Mouse (Mus musculus) neutrophil, adult 5-6 weeks (primary cell): ENCODE measurements around the gene Zfp280b. TPM values are rescaled to one million over a fixed set of nuclear protein-coding genes. Genes with fewer than 3 reads are reported as not detected.
"Not testable (repeated sequence)": the region's sequence is repeated elsewhere in the genome, so short reads cannot be mapped to it uniquely, and the experiment has no call there.

Experiments
- ATAC-seq: fragments of 151-379, 151-347 bp; 2 replicates; pipeline ENCODE4 v1.8.0; 2017; ENCODE audit warnings: mild to moderate bottlenecking, moderate TSS enrichment; ENCODE audit not compliant: insufficient number of reproducible peaks, poor library complexity, low FRiP score, severe bottlenecking; ENCODE audit errors: extremely low read depth
- total RNA-seq: library from RNA; stranded (forward); fragments of 200-1000 nt; gene quantifications from 2 replicates; pipeline ENCODE4 v1.2.3, GENCODE M21; 2017

Gene Zfp280b
- 6.1 and 10.6 TPM in 2 replicates for total RNA-seq

- ATAC-seq, result peak; percentile 98
These were observed at the start of gene Zfp280b for GRCm38 (mm10) chr10:76032402-76033118. TSS of gene Zfp280b (plus strand) at chr10:76032650.

GRCm38 (mm10) chr10:75990430-75991042 lies 41.9 kb upstream of the Zfp280b start:
- no peak for ATAC-seq

- ATAC-seq, result no peak
These were observed 38.7 kb upstream of the Zfp280b start for GRCm38 (mm10) chr10:75993616-75994240.

- not testable (repeated sequence) for ATAC-seq
These were observed 37.8 kb upstream of the Zfp280b start for GRCm38 (mm10) chr10:75994531-75995210.

GRCm38 (mm10) chr10:75995463-75995862 lies 37.0 kb upstream of the Zfp280b start:
- no peak for ATAC-seq

- no peak for ATAC-seq
These were observed 36.1 kb upstream of the Zfp280b start for GRCm38 (mm10) chr10:75996315-75996714.

- ATAC-seq, result no peak
These were observed 31.3 kb upstream of the Zfp280b start for GRCm38 (mm10) chr10:76001160-76001559.

GRCm38 (mm10) chr10:76002101-76002521 lies 30.3 kb upstream of the Zfp280b start:
- ATAC-seq, result no peak

GRCm38 (mm10) chr10:76002615-76003014 lies 29.8 kb upstream of the Zfp280b start:
- no peak for ATAC-seq

- no peak for ATAC-seq
These were observed 29.2 kb upstream of the Zfp280b start for GRCm38 (mm10) chr10:76003221-76003620.

- ATAC-seq, result no peak
These were observed 26.1 kb upstream of the Zfp280b start for GRCm38 (mm10) chr10:76006385-76006784.

GRCm38 (mm10) chr10:76009812-76010211 lies 22.6 kb upstream of the Zfp280b start:
- ATAC-seq, result no peak

GRCm38 (mm10) chr10:76012922-76013321 lies 19.5 kb upstream of the Zfp280b start:
- no peak for ATAC-seq

GRCm38 (mm10) chr10:76016886-76017285 lies 15.6 kb upstream of the Zfp280b start:
- no peak for ATAC-seq

GRCm38 (mm10) chr10:76021728-76022127 lies 10.7 kb upstream of the Zfp280b start:
- no peak for ATAC-seq

GRCm38 (mm10) chr10:76023921-76024320 lies 8.5 kb upstream of the Zfp280b start:
- no peak for ATAC-seq

GRCm38 (mm10) chr10:76025470-76026190 lies 6.8 kb upstream of the Zfp280b start:
- ATAC-seq, result no peak

GRCm38 (mm10) chr10:76027127-76028015 lies 5.1 kb upstream of the Zfp280b start:
- no peak for ATAC-seq
